Mouse (Mus musculus) limb, embryonic 12.5 days (tissue): ENCODE measurements around the gene Ncaph2. TPM values are rescaled to one million over a fixed set of nuclear protein-coding genes. Genes with fewer than 3 reads are reported as not detected.

ENCODE experiments used
- ATAC-seq: fragments of 200-750 bp; cut with Nextera tagmentation; 2 replicates; pipeline ENCODE4 v1.8.0; 2017; ENCODE audit warnings: low read depth, moderate TSS enrichment; ENCODE audit not compliant: insufficient number of reproducible peaks, insufficient read depth, low FRiP score, low TSS enrichment
- H3K27ac ChIP-seq: fragments of 300-500 bp; sonication (generic); 2 replicates; pipeline ENCODE4 v1.5.1; 2016; ENCODE audit warnings: mild to moderate bottlenecking, moderate library complexity
- H3K27me3 ChIP-seq: fragments of 300-500 bp; sonication (generic); 2 replicates; pipeline ENCODE4 v1.6.1; 2016; ENCODE audit warnings: mild to moderate bottlenecking, moderate library complexity
- H3K36me3 ChIP-seq: fragments of 300-500 bp; sonication (generic); 2 replicates; pipeline ENCODE4 v1.6.1; 2016; ENCODE audit warnings: mild to moderate bottlenecking, moderate library complexity
- H3K4me1 ChIP-seq: fragments of 300-500 bp; sonication (generic); replicated peaks from 2 replicates; pipeline ENCODE4 v1.6.1; 2016
- H3K4me2 ChIP-seq: fragments of 300-500 bp; sonication (generic); 2 replicates; pipeline ENCODE4 v1.6.1; 2016; ENCODE audit warnings: mild to moderate bottlenecking, moderate library complexity
- H3K4me3 ChIP-seq: fragments of 300-500 bp; sonication (generic); replicated peaks from 2 replicates; pipeline ENCODE4 v1.5.1; 2016; ENCODE audit warnings: mild to moderate bottlenecking
- H3K9ac ChIP-seq: fragments of 300-500 bp; sonication (generic); replicated peaks from 2 replicates; pipeline ENCODE4 v1.6.1; 2016; ENCODE audit warnings: mild to moderate bottlenecking, moderate library complexity
- H3K9me3 ChIP-seq: fragments of 300-500 bp; sonication (generic); 2 replicates; pipeline ENCODE4 v1.6.1; 2016; ENCODE audit warnings: mild to moderate bottlenecking, moderate library complexity
- WGBS: fragments of 180-500 bp; shearing (Covaris S2); methylation state at CpG from one replicate; pipeline ENCODE4 v1.1.7; 2016; 5-methylcytosine and 5-hydroxymethylcytosine counted together
- polyA plus RNA-seq: library from polyadenylated mRNA; unstranded; fragments of >200 nt; fragmentation: Nextera tagmentation; extraction: Ambion mirVana; gene quantifications from 2 replicates; pipeline ENCODE4 v1.2.1, GENCODE M21; 2016

The Ncaph2 gene
- polyA plus RNA-seq, 1 experiment from 2014 or later, result 183 TPM

DNA sequence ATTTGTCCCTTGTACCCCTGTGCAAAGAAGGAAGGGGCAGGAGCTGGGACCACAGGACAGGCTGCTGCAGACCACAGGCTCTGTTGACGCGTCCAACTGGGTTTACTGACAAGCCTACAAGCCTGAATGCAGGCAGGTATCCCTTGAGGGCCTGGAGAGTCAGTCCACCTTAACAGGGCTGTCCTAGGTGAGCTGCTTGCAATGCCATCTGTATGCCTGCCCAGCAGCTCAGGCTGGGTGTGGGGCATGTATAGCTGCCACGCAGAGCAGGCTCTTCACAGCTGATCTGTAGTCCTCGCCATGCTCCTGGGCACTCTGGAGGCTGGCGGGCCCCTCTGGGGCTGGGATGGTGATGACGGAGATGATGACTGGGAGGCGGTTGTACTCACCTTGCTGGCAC lies 29.1 kb downstream of the Ncaph2 start, which contains the start of gene Klhdc7b:
Gene Klhdc7b, plus strand, starts transcription at position 301 of the 400 bp plus-strand sequence.
- Histone ChIP-seq H3K9ac (no peak within 1 kb of the TSS; the same call in 1 of the 2 replicates), H3K27me3 (peaks cover 47% of the 10 kb centered on the region), H3K4me2 (no peak within 1 kb of the TSS), H3K4me3 (no peak within 1 kb of the TSS), H3K27ac (no peak within 1 kb of the TSS), H3K9me3 (no peaks in the 10 kb centered on the region), H3K36me3 (no peaks in the 10 kb centered on the region), H3K4me1 (0 out of 2 replicates have a peak, but pooled peaks cover under 1% of the 10 kb centered on the region)
- no peak for ATAC-seq
- WGBS, result 81% methylated on average over 7 of the region's 7 CpGs

DNA sequence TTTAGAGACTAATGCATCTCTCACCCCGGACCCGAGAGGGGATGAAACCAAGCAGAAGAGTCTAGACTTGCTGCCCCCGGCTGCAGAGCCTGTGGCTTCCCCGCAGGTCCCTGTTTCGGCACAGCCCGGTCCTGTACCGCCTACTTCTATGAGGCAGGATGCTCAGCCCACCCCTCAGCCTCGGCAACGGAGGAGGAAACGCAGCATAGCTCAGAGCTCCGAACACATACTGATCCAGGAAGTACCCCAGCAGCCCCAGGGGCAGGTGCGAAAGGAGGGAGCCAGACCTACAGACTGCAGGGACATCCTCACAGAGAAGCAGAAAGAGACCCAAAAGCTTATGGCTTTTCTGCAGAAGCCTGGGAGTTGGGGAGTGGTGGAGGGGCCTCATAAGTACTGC lies 31.6 kb downstream of the Ncaph2 start:
- Histone ChIP-seq H3K9ac (no peak overlapping the region), H3K4me1 (no peaks in the 10 kb centered on the region), H3K27ac (no peak overlapping the region), H3K4me3 (no peak overlapping the region), H3K9me3 (no peaks in the 10 kb centered on the region), H3K4me2 (no peak overlapping the region), H3K36me3 (no peaks in the 10 kb centered on the region), H3K27me3 (peaks cover 37% of the 10 kb centered on the region)
- no peak for ATAC-seq
- WGBS, result 34% methylated on average over 12 of the region's 12 CpGs

GRCm38 (mm10) chr15:89390081-89390480 lies 34.6 kb downstream of the Ncaph2 start:
- H3K9ac ChIP-seq, result no peak overlapping the region
- H3K36me3 ChIP-seq, result no peaks in the 10 kb centered on the region
- no peak overlapping the region for H3K4me3 ChIP-seq
- no peaks in the 10 kb centered on the region for H3K9me3 ChIP-seq
- no peak overlapping the region for H3K27ac ChIP-seq
- peaks cover 30% of the 10 kb centered on the region for H3K27me3 ChIP-seq
- 94% methylated on average over 10 of the region's 10 CpGs for WGBS
- ATAC-seq, result no peak
- no peak overlapping the region for H3K4me2 ChIP-seq
- no peaks in the 10 kb centered on the region for H3K4me1 ChIP-seq

- no peaks in the 10 kb centered on the region for H3K36me3 ChIP-seq
- H3K9ac ChIP-seq, result no peak overlapping the region
- no peaks in the 10 kb centered on the region for H3K9me3 ChIP-seq
- no peak overlapping the region for H3K4me2 ChIP-seq
- H3K4me1 ChIP-seq, result no peaks in the 10 kb centered on the region
- no peak for ATAC-seq
- H3K27ac ChIP-seq, result no peak overlapping the region
- 89% methylated on average over 4 of the region's 4 CpGs for WGBS
- H3K27me3 ChIP-seq, result no peaks in the 10 kb centered on the region
- no peak overlapping the region for H3K4me3 ChIP-seq
Measured at GRCm38 (mm10) chr15:89396883-89397282, 41.4 kb downstream of the Ncaph2 start.

DNA sequence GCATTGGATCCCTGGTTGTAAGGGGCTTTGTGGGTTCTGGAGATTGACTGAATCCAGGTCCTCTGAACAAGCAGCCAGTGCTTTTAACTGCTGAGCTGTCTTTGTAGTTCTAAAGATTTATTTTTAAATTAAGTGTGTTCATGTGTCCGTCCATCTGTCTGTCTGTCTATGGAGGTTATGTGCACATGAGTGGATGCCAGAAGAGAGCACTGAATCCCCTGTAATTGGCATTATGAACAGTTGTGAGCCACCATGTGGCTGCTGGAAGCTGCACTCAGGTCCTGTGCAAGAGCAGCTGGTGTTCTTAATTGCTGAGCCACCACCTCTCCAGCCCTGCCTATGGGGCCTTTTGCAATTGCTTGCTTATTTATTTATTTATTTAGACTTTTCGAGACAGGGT lies 42.6 kb downstream of the Ncaph2 start:
- H3K4me3 ChIP-seq, result no peak overlapping the region
- H3K36me3 ChIP-seq, result no peaks in the 10 kb centered on the region
- no peak for ATAC-seq
- no peak overlapping the region for H3K9ac ChIP-seq
- no peaks in the 10 kb centered on the region for H3K9me3 ChIP-seq
- H3K27me3 ChIP-seq, result no peaks in the 10 kb centered on the region
- H3K27ac ChIP-seq, result no peak overlapping the region
- 91% methylated on average over 2 of the region's 2 CpGs for WGBS
- H3K4me2 ChIP-seq, result no peak overlapping the region
- no peaks in the 10 kb centered on the region for H3K4me1 ChIP-seq

DNA sequence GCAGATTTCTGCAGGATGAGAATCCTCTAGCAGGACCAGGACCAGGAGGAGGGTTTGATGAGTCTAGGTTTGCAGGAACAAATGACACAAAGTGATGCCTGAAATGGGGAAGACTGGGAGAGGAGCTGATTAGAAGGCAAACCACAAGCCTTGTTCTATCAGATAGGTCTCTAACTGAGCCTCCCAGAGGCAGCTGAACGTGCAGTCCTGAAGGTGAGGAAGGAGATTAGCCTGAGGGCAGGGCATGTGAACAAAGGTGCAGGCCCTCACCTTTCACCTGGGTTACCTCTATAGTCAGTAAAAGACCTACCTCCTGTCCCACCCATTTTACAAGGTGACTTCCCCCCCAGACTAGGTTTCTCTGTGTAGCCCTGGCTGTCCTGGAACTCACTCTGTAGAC lies 44.2 kb downstream of the Ncaph2 start:
- no peak overlapping the region for H3K4me2 ChIP-seq
- H3K36me3 ChIP-seq, result no peaks in the 10 kb centered on the region
- 73% methylated on average over 1 of the region's 1 CpGs for WGBS
- H3K9ac ChIP-seq, result no peak overlapping the region
- no peaks in the 10 kb centered on the region for H3K9me3 ChIP-seq
- H3K4me1 ChIP-seq, result no peaks in the 10 kb centered on the region
- H3K27me3 ChIP-seq, result no peaks in the 10 kb centered on the region
- ATAC-seq, result no peak
- no peak overlapping the region for H3K4me3 ChIP-seq
- H3K27ac ChIP-seq, result no peak overlapping the region

DNA sequence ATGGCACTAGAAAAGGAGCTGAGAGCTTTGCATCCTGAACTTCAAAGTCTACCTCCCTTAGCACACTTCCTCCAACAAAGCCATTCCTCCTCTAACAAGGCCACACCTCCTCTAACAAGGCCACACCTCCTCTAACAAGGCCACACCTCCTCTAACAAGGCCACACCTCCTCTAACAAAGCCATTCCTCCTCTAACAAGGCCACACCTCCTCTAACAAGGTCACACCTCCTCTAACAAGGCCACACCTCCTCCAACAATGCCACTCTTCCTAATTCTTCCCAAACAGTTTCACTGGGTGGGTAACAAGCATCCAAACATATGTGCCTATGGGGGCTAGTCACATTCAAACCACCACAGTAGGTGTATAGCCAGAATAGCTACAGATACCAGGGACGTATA lies 47.0 kb downstream of the Ncaph2 start:
- Histone ChIP-seq H3K4me3 (no peak overlapping the region), H3K9me3 (peaks cover 4% of the 10 kb centered on the region; the same call in 1 of the 2 replicates), H3K4me2 (no peak overlapping the region), H3K27ac (no peak overlapping the region), H3K36me3 (no peaks in the 10 kb centered on the region), H3K9ac (no peak overlapping the region), H3K4me1 (no peaks in the 10 kb centered on the region), H3K27me3 (no peaks in the 10 kb centered on the region)
- no peak for ATAC-seq
- 85% methylated on average over 1 of the region's 1 CpGs for WGBS

- ATAC-seq, result no peak
- H3K9ac ChIP-seq, result no peak overlapping the region
- H3K36me3 ChIP-seq, result no peaks in the 10 kb centered on the region
- H3K4me2 ChIP-seq, result no peak overlapping the region
- no peak overlapping the region for H3K27ac ChIP-seq
- no peaks in the 10 kb centered on the region for H3K27me3 ChIP-seq
- peaks cover 16% of the 10 kb centered on the region for H3K9me3 ChIP-seq
- no peaks in the 10 kb centered on the region for H3K4me1 ChIP-seq
- WGBS, result 79% methylated on average over 10 of the region's 10 CpGs
- H3K4me3 ChIP-seq, result no peak overlapping the region
Measured at GRCm38 (mm10) chr15:89404831-89405623, 49.5 kb downstream of the Ncaph2 start.

- no peak overlapping the region for H3K4me3 ChIP-seq
- peaks cover 16% of the 10 kb centered on the region for H3K9me3 ChIP-seq
- H3K9ac ChIP-seq, result no peak overlapping the region
- H3K36me3 ChIP-seq, result no peaks in the 10 kb centered on the region
- no peak overlapping the region for H3K27ac ChIP-seq
- no peaks in the 10 kb centered on the region for H3K4me1 ChIP-seq
- no peaks in the 10 kb centered on the region for H3K27me3 ChIP-seq
- no peak for ATAC-seq
- no peak overlapping the region for H3K4me2 ChIP-seq
Measured at GRCm38 (mm10) chr15:89406691-89407090, 51.2 kb downstream of the Ncaph2 start.

GRCm38 (mm10) chr15:89410118-89410517 lies 54.6 kb downstream of the Ncaph2 start, which contains the start of gene Syce3:
Syce3 (minus strand) TSS chr15:89410503.
- Histone ChIP-seq H3K27me3 (no peaks in the 10 kb centered on the region), H3K4me3 (no peak within 1 kb of the TSS), H3K4me1 (no peaks in the 10 kb centered on the region), H3K9ac (no peak within 1 kb of the TSS), H3K9me3 (peaks cover 16% of the 10 kb centered on the region), H3K4me2 (no peak within 1 kb of the TSS), H3K27ac (no peak within 1 kb of the TSS), H3K36me3 (no peaks in the 10 kb centered on the region)
- peak; percentile 42; the same call in 1 of the 2 replicates for ATAC-seq
- 81% methylated on average over 24 of the region's 24 CpGs for WGBS

GRCm38 (mm10) chr15:89415282-89415681 lies 59.8 kb downstream of the Ncaph2 start:
- no peak overlapping the region for H3K9ac ChIP-seq
- H3K9me3 ChIP-seq, result no peaks in the 10 kb centered on the region
- no peaks in the 10 kb centered on the region for H3K4me1 ChIP-seq
- 83% methylated on average over 8 of the region's 8 CpGs for WGBS
- H3K27me3 ChIP-seq, result no peaks in the 10 kb centered on the region
- H3K4me3 ChIP-seq, result no peak overlapping the region
- ATAC-seq, result no peak
- H3K36me3 ChIP-seq, result peaks cover 11% of the 10 kb centered on the region
- H3K4me2 ChIP-seq, result no peak overlapping the region
- H3K27ac ChIP-seq, result no peak overlapping the region

GRCm38 (mm10) chr15:89421938-89422337 lies 66.4 kb downstream of the Ncaph2 start:
- H3K36me3 ChIP-seq, result peaks cover 28% of the 10 kb centered on the region

More at GRCm38 (mm10) chr15:89421938-89422337, 66.4 kb downstream of the Ncaph2 start:
- Histone ChIP-seq H3K4me2 (no peak overlapping the region), H3K4me3 (no peak overlapping the region), H3K9me3 (no peaks in the 10 kb centered on the region), H3K4me1 (peaks cover 13% of the 10 kb centered on the region), H3K27me3 (no peaks in the 10 kb centered on the region), H3K9ac (no peak overlapping the region), H3K27ac (no peak overlapping the region)
- no peak for ATAC-seq
- 90% methylated on average over 9 of the region's 9 CpGs for WGBS
